9 mouse cellular contexts compared by ENCODE assay signal in genomic region chr15:25891556-25891955, GRCm38 (mm10). TPM values are rescaled to one million over a fixed set of nuclear protein-coding genes. Genes with fewer than 3 reads are reported as not detected.
DNase-seq lines count a peak whose midpoint lies in the region; ATAC-seq and TF ChIP-seq lines count a peak whose summit lies in the region.
"Had no signal": no experiment of that assay in that cellular context is flagged by ENCODE, and none has a peak within 500 bp of the region (broad histone marks: within the 10 kb centered on the region; RNA-seq: fewer than 3 reads in every experiment).

No protein-coding gene starts in this region.

- H3K4me2 ChIP-seq in midbrain, embryonic 14.5 days (ENCODE audit: low read length) = no peak overlapping the region
- H3K4me2 ChIP-seq: lung, embryonic 15.5 days had no signal

- peaks cover 6% of the 10 kb centered on the region for H3K4me1 ChIP-seq in forebrain, embryonic 10.5 days
- no peaks in the 10 kb centered on the region for H3K4me1 ChIP-seq in midbrain, embryonic 14.5 days (ENCODE audit: control insufficient read depth, insufficient read depth, low read length)
- H3K4me1 ChIP-seq: lung, embryonic 15.5 days had no signal

- intact Hi-C loops in gastrocnemius, adult 2 months (cut with DNase I) = no loop called here
- intact Hi-C loops in gastrocnemius, postnatal 14 days (cut with DNase I; ENCODE audit: low total_unique reads) = loop anchor here (10.0 kb wide), 1 partner anchor 77 kb away; no protein-coding TSS in a partner anchor

- no peak for DNase-seq in gastrocnemius, adult 2 months
- no peak for DNase-seq in gastrocnemius, postnatal 14 days
- DNase-seq in CD4-positive helper T cell, adult 2 months (ENCODE audit: low read depth, low spot score) = peak; percentile 70
- DNase-seq in induced T-regulatory cell, adult 2 months (ENCODE audit: low read depth) = peak; percentile 76
- DNase-seq in spleen, adult 12 weeks (ENCODE audit: low spot score) = peak; percentile 37
- DNase-seq in forebrain, embryonic 10.5 days (ENCODE audit: extremely low spot score, low spot score) = no peak
- DNase-seq in midbrain, embryonic 14.5 days = no peak
- no peak for DNase-seq in layer of hippocampus, adult 18-20 months (ENCODE audit: low spot score in 2 of 2)

- no peak overlapping the region for H3K9ac ChIP-seq in midbrain, embryonic 14.5 days (replicated peaks; ENCODE audit: low read length)
- H3K9ac ChIP-seq: lung, embryonic 15.5 days had no signal

- no peaks in the 10 kb centered on the region for H3K27me3 ChIP-seq in forebrain, embryonic 10.5 days (ENCODE audit: poor library complexity, severe bottlenecking)
- no peaks in the 10 kb centered on the region for H3K27me3 ChIP-seq in midbrain, embryonic 14.5 days (ENCODE audit: control insufficient read depth, insufficient read depth, low read length)
- H3K27me3 ChIP-seq: lung, embryonic 15.5 days had no signal

- H3K36me3 ChIP-seq in forebrain, embryonic 10.5 days (replicated peaks) = no peaks in the 10 kb centered on the region
- no peaks in the 10 kb centered on the region for H3K36me3 ChIP-seq in midbrain, embryonic 14.5 days (ENCODE audit: control insufficient read depth, insufficient read depth, low read length)
- H3K36me3 ChIP-seq: lung, embryonic 15.5 days had no signal

- no peak overlapping the region for H3K4me3 ChIP-seq in gastrocnemius, adult 2 months
- H3K4me3 ChIP-seq in forebrain, embryonic 10.5 days = no peak overlapping the region
- no peak overlapping the region for H3K4me3 ChIP-seq in midbrain, embryonic 14.5 days (replicated peaks; ENCODE audit: low read depth, low read length)
- H3K4me3 ChIP-seq: lung, embryonic 15.5 days had no signal

- H3K9me3 ChIP-seq in forebrain, embryonic 10.5 days = no peaks in the 10 kb centered on the region
- no peaks in the 10 kb centered on the region for H3K9me3 ChIP-seq in midbrain, embryonic 14.5 days (ENCODE audit: control insufficient read depth, low read length)
- H3K9me3 ChIP-seq: lung, embryonic 15.5 days had no signal

- peak overlapping the region; percentile 17; the same call in 1 of the 2 replicates for H3K27ac ChIP-seq in gastrocnemius, adult 2 months
- H3K27ac ChIP-seq in forebrain, embryonic 10.5 days = no peak overlapping the region
- no peak overlapping the region for H3K27ac ChIP-seq in midbrain, embryonic 14.5 days (replicated peaks; ENCODE audit: low read depth, low read length)
- H3K27ac ChIP-seq: lung, embryonic 15.5 days had no signal

- WGBS in forebrain, embryonic 10.5 days = 78% methylated on average over 11 of the region's 11 CpGs
- WGBS in midbrain, embryonic 14.5 days = 92% methylated on average over 11 of the region's 11 CpGs

- no peak for ATAC-seq in midbrain, embryonic 14.5 days (ENCODE audit: low FRiP score, low TSS enrichment)

- TF ChIP-seq CTCF in gastrocnemius, adult 2 months (IDR thresholded peaks at IDR 0.05) = no peak

RNA-seq across cellular contexts. Expression of gene Retreg1, which starts 48.6 kb away (rescaled TPM):
- total RNA-seq in gastrocnemius, adult 2 months (2021) = 100 to 1,000 TPM; 170 to 181 TPM
- 100 to 1,000 TPM in 1 of 2 experiments, 10 to 100 TPM in 1; 90.8 to 157 TPM for total RNA-seq in gastrocnemius, postnatal 14 days (2021)
- polyA plus RNA-seq in forebrain, embryonic 10.5 days (2016; fragmentation: Nextera tagmentation; extraction: Ambion mirVana) = 1.6 and 1.8 TPM in 2 replicates
- 13.6 and 16.7 TPM in 2 replicates for polyA plus RNA-seq in midbrain, embryonic 14.5 days (2014; fragmentation: Nextera tagmentation; extraction: Ambion mirVana)
- 10 to 100 TPM; 33.9 to 34.5 TPM for total RNA-seq in layer of hippocampus, adult 18-20 months (2021)

Comparison
In these comparisons a context has a peak if more than half of its experiments do, and no peak if none do; other contexts are left out.
1. DNase-seq: peak in CD4-positive helper T cell, adult 2 months (single experiment), induced T-regulatory cell, adult 2 months (single experiment) and spleen, adult 12 weeks (single experiment); none in gastrocnemius, adult 2 months (single experiment), gastrocnemius, postnatal 14 days (single experiment), forebrain, embryonic 10.5 days (single experiment), midbrain, embryonic 14.5 days (single experiment) and layer of hippocampus, adult 18-20 months (0 of 2).